Mouse (Mus musculus) testis, adult 2 months (tissue): ENCODE data around the gene Hipk4. TPM values are rescaled to one million over a fixed set of nuclear protein-coding genes. Genes with fewer than 3 reads are reported as not detected.

Experiments used
- H3K27ac ChIP-seq: fragments of 200-500 bp; 2 replicates; pipeline ENCODE4 v1.5.1; 2012; ENCODE audit warnings: low read depth, low read length; ENCODE audit not compliant: control insufficient read depth, insufficient read depth
- H3K27me3 ChIP-seq: fragments of 200-500 bp; 2 replicates; pipeline ENCODE4 v1.6.1; 2012; ENCODE audit warnings: mild to moderate bottlenecking, low read length, moderate library complexity; ENCODE audit not compliant: control insufficient read depth, insufficient read depth
- H3K36me3 ChIP-seq: fragments of 200-500 bp; 2 replicates; pipeline ENCODE4 v1.6.1; 2012; ENCODE audit warnings: mild to moderate bottlenecking, low read length; ENCODE audit not compliant: control insufficient read depth, insufficient read depth
- H3K4me1 ChIP-seq: fragments of 200-500 bp; 2 replicates; pipeline ENCODE4 v1.6.1; 2012; ENCODE audit warnings: low read length; ENCODE audit not compliant: control insufficient read depth, insufficient read depth
- H3K4me3 ChIP-seq: fragments of 200-500 bp; 2 replicates; pipeline ENCODE4 v1.5.1; 2012; ENCODE audit warnings: low read depth, mild to moderate bottlenecking, low read length, moderate library complexity, mixed read lengths; ENCODE audit not compliant: control insufficient read depth
- CTCF ChIP-seq: fragments of 200-500 bp; IDR thresholded peaks from 2 replicates; pipeline ENCODE4 v1.5.1; 2012; ENCODE audit warnings: low read depth, mild to moderate bottlenecking, inconsistent platforms, low read length, moderate library complexity; ENCODE audit not compliant: control insufficient read depth, insufficient read depth, insufficient replicate concordance
- POLR2A ChIP-seq: fragments of 200-500 bp; IDR thresholded peaks from 2 replicates; pipeline ENCODE4 v1.6.1; 2012; ENCODE audit warnings: low read depth, mild to moderate bottlenecking, inconsistent platforms, low read length, moderate library complexity; ENCODE audit not compliant: control insufficient read depth
- polyA plus RNA-seq: library from polyadenylated mRNA; depleted of rRNA; stranded (reverse); fragments of >200 nt; gene quantifications from 2 replicates; pipeline ENCODE4 v1.2.3, GENCODE M21; 2012; rRNA removed

Hipk4 gene
- polyA plus RNA-seq, 1 experiment, result 122 TPM

GRCm38 (mm10) chr7:27576914-27577313 is 53.8 kb downstream of the Hipk4 start:
- Histone ChIP-seq H3K4me3 (no peak overlapping the region), H3K27ac (no peak overlapping the region), H3K36me3 (no peaks in the 10 kb centered on the region; the same call in 1 of the 2 replicates), H3K27me3 (no peaks in the 10 kb centered on the region), H3K4me1 (no peaks in the 10 kb centered on the region)
- TF ChIP-seq CTCF (no peak), POLR2A (no peak)

GRCm38 (mm10) chr7:27577589-27577988 is 54.5 kb downstream of the Hipk4 start:
- Histone ChIP-seq H3K4me1 (no peaks in the 10 kb centered on the region), H3K4me3 (no peak overlapping the region), H3K36me3 (peaks cover 1% of the 10 kb centered on the region; the same call in 1 of the 2 replicates), H3K27me3 (no peaks in the 10 kb centered on the region), H3K27ac (no peak overlapping the region; the same call in 1 of the 2 replicates)
- TF ChIP-seq CTCF (no peak), POLR2A (no peak)

- no peaks in the 10 kb centered on the region for H3K27me3 ChIP-seq
- H3K4me3 ChIP-seq, result no peak overlapping the region
- H3K27ac ChIP-seq, result no peak overlapping the region
- H3K36me3 ChIP-seq, result peaks cover 2% of the 10 kb centered on the region; the same call in 1 of the 2 replicates
- no peaks in the 10 kb centered on the region for H3K4me1 ChIP-seq
- no peak for TF ChIP-seq POLR2A
- no peak for TF ChIP-seq CTCF
Measured at GRCm38 (mm10) chr7:27578465-27578864, 55.4 kb downstream of the Hipk4 start.

GRCm38 (mm10) chr7:27580380-27581174 is 57.5 kb downstream of the Hipk4 start:
- peaks cover 2% of the 10 kb centered on the region; the same call in 1 of the 2 replicates for H3K36me3 ChIP-seq
- TF ChIP-seq CTCF, result no peak
- no peak for TF ChIP-seq POLR2A
- no peaks in the 10 kb centered on the region for H3K27me3 ChIP-seq
- no peak overlapping the region for H3K27ac ChIP-seq
- no peaks in the 10 kb centered on the region for H3K4me1 ChIP-seq
- H3K4me3 ChIP-seq, result no peak overlapping the region

Other genes with a start within 250 kb of the Hipk4 start
- 23.9 and 26.1 TPM in 2 replicates for gene Ltbp4, start 185.6 kb upstream of the Hipk4 start, polyA plus RNA-seq
- 18.3 and 22.4 TPM in 2 replicates for gene Shkbp1, start 167.2 kb upstream of the Hipk4 start, polyA plus RNA-seq
- 0.35 and 0.89 TPM in 2 replicates for gene Gm20479, start 165.8 kb upstream of the Hipk4 start, polyA plus RNA-seq
- gene Sptbn4, start 75.6 kb upstream of the Hipk4 start, polyA plus RNA-seq, result 19.5 and 34.7 TPM in 2 replicates
- 7.6 and 8.5 TPM in 2 replicates for gene Blvrb, start 75.3 kb upstream of the Hipk4 start, polyA plus RNA-seq
- 4.1 and 4.7 TPM in 2 replicates for gene Sertad3, start 49.5 kb upstream of the Hipk4 start, polyA plus RNA-seq
- 15.4 and 19.1 TPM in 2 replicates for gene Sertad1, start 36.4 kb upstream of the Hipk4 start, polyA plus RNA-seq
- 0.33 and 0.42 TPM in 2 replicates for gene Prx, start 23.9 kb upstream of the Hipk4 start, polyA plus RNA-seq
- 121 and 130 TPM in 2 replicates for gene Pld3, start 30.0 kb downstream of the Hipk4 start, polyA plus RNA-seq
- gene 2310022A10Rik, start 30.0 kb downstream of the Hipk4 start, polyA plus RNA-seq, result 27.6 and 28.1 TPM in 2 replicates
- 54.9 and 58.7 TPM in 2 replicates for gene Akt2, start 68.3 kb downstream of the Hipk4 start, polyA plus RNA-seq
- gene Ttc9b, start 130.6 kb downstream of the Hipk4 start, polyA plus RNA-seq, result 0.29 and 0.51 TPM in 2 replicates
- 26.6 and 33.7 TPM in 2 replicates for gene Map3k10, start 151.3 kb downstream of the Hipk4 start, polyA plus RNA-seq
- 27.7 and 38.1 TPM in 2 replicates for gene Zfp607b, start 166.1 kb downstream of the Hipk4 start, polyA plus RNA-seq
- gene Zfp60, start 208.1 kb downstream of the Hipk4 start, polyA plus RNA-seq, result 4.7 and 8.0 TPM in 2 replicates